Mouse (Mus musculus) cerebral cortex, adult 2 months (tissue): ENCODE data around the gene Best2.

Source experiments
- WGBS: fragments of 180-500 bp; shearing (Covaris S2); methylation state at CpG from one replicate; pipeline ENCODE4 v1.1.7; 2018; 5-methylcytosine and 5-hydroxymethylcytosine counted together

Best2 gene

GRCm38 (mm10) chr8:85023846-85024245 is 9.5 kb upstream of the Best2 start:
- WGBS, result 80% methylated on average over 3 of the region's 3 CpGs

GRCm38 (mm10) chr8:85021514-85022055 is 7.3 kb upstream of the Best2 start:
- 98% methylated on average over 3 of the region's 3 CpGs for WGBS

- 45% methylated on average over 5 of the region's 5 CpGs for WGBS
Observed at GRCm38 (mm10) chr8:85017209-85017608, 2.9 kb upstream of the Best2 start.

GRCm38 (mm10) chr8:85016724-85017123 is 2.4 kb upstream of the Best2 start:
- WGBS, result 72% methylated on average over 10 of the region's 10 CpGs

- WGBS, result 2% methylated on average over 26 of the region's 26 CpGs
Observed at GRCm38 (mm10) chr8:85013230-85013840, 996 bp downstream of the Best2 start.

GRCm38 (mm10) chr8:85011242-85011641 is 3.1 kb downstream of the Best2 start:
- 14% methylated on average over 28 of the region's 28 CpGs for WGBS

GRCm38 (mm10) chr8:85007686-85008085 is 6.6 kb downstream of the Best2 start:
- WGBS, result 26% methylated on average over 25 of the region's 25 CpGs

GRCm38 (mm10) chr8:84997649-84998295 is 16.6 kb downstream of the Best2 start:
- 8% methylated on average over 19 of the region's 19 CpGs for WGBS

GRCm38 (mm10) chr8:84996978-84997377 is 17.4 kb downstream of the Best2 start:
- WGBS, result 88% methylated on average over 5 of the region's 5 CpGs

GRCm38 (mm10) chr8:84995680-84996079 is 18.7 kb downstream of the Best2 start:
- WGBS, result 42% methylated on average over 25 of the region's 25 CpGs

- WGBS, result 95% methylated on average over 9 of the region's 9 CpGs
Observed at GRCm38 (mm10) chr8:84994375-84994774, 20.0 kb downstream of the Best2 start.

- 4% methylated on average over 15 of the region's 15 CpGs for WGBS
Observed at GRCm38 (mm10) chr8:84990836-84991235, 23.5 kb downstream of the Best2 start.

GRCm38 (mm10) chr8:84990349-84990748 is 24.0 kb downstream of the Best2 start, which contains the start of gene Hook2:
Hook2 (plus strand) TSS chr8:84990603.
- WGBS, result under 1% methylated on average over 28 of the region's 28 CpGs

GRCm38 (mm10) chr8:84989810-84990209 is 24.5 kb downstream of the Best2 start:
- under 1% methylated on average over 15 of the region's 15 CpGs for WGBS

GRCm38 (mm10) chr8:84989311-84989731 is 25.0 kb downstream of the Best2 start:
- WGBS, result 13% methylated on average over 15 of the region's 15 CpGs

GRCm38 (mm10) chr8:84987903-84988302 is 26.4 kb downstream of the Best2 start:
- WGBS, result 80% methylated on average over 2 of the region's 2 CpGs

GRCm38 (mm10) chr8:84987388-84987787 is 26.9 kb downstream of the Best2 start:
- 90% methylated on average over 5 of the region's 5 CpGs for WGBS

- WGBS, result 23% methylated on average over 8 of the region's 8 CpGs
Observed at GRCm38 (mm10) chr8:84986379-84986945, 27.9 kb downstream of the Best2 start.

- WGBS, result under 1% methylated on average over 51 of the region's 53 CpGs
Observed at GRCm38 (mm10) chr8:84985684-84986378, 28.5 kb downstream of the Best2 start.

GRCm38 (mm10) chr8:84985049-84985683 is 29.2 kb downstream of the Best2 start:
- WGBS, result 2% methylated on average over 23 of the region's 23 CpGs

- 21% methylated on average over 16 of the region's 16 CpGs for WGBS
Observed at GRCm38 (mm10) chr8:84984294-84985048, 29.9 kb downstream of the Best2 start.
